Comparison of ENCODE assay signal across 9 mouse cellular contexts in the genomic region with DNA sequence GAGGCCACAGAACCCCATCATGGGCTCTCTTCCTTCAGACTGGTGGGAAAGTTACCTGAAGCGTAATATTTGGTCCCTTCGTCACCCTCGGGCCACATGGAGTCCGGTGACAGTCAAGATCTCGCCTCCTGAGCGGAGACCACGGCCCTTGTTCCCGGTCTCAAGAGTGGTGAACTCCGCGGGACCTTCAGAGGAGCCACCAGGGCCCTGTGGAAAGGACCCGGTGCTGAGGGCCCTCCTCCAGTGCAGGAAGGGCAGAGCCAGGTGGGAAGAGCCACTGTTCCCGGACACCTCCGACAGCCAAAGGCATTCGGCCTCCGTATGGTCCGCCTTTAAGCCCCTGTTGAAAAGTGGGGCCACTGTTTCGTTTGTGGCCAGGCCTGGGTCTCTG. TPM values are rescaled to one million over a fixed set of nuclear protein-coding genes. Genes with fewer than 3 reads are reported as not detected.
DNase-seq lines count a peak whose midpoint lies in the region; ATAC-seq lines count a peak whose summit lies in the region.
"Had no signal": no experiment of that assay in that cellular context is flagged by ENCODE, and none has a peak within 500 bp of the region (broad histone marks: within the 10 kb centered on the region; RNA-seq: fewer than 3 reads in every experiment).

No protein-coding gene starts in this region.

- no peaks in the 10 kb centered on the region for H3K9me3 ChIP-seq in lung, embryonic 15.5 days
- H3K9me3 ChIP-seq in forebrain, embryonic 13.5 days (replicated peaks) = no peaks in the 10 kb centered on the region
- no peaks in the 10 kb centered on the region for H3K9me3 ChIP-seq in limb, embryonic 13.5 days
- no peaks in the 10 kb centered on the region for H3K9me3 ChIP-seq in stomach, embryonic 14.5 days (ENCODE audit: control insufficient read depth, low read depth, low read length)

- WGBS in lung, embryonic 15.5 days = 6% methylated on average over 17 of the region's 17 CpGs
- 3% methylated on average over 17 of the region's 17 CpGs for WGBS in forebrain, embryonic 13.5 days
- 3% methylated on average over 17 of the region's 17 CpGs for WGBS in limb, embryonic 13.5 days
- 10% methylated on average over 17 of the region's 17 CpGs for WGBS in stomach, embryonic 14.5 days

- H3K4me1 ChIP-seq in lung, embryonic 15.5 days = peaks cover 6% of the 10 kb centered on the region
- peaks cover 14% of the 10 kb centered on the region for H3K4me1 ChIP-seq in forebrain, embryonic 13.5 days
- H3K4me1 ChIP-seq in limb, embryonic 13.5 days = peaks cover 13% of the 10 kb centered on the region; the same call in 1 of the 2 replicates
- H3K4me1 ChIP-seq in stomach, embryonic 14.5 days (ENCODE audit: control insufficient read depth, insufficient read depth, low read length) = peaks cover 6% of the 10 kb centered on the region; the same call in 1 of the 2 replicates

- no peak overlapping the region for H3K27ac ChIP-seq in lung, embryonic 15.5 days
- H3K27ac ChIP-seq in forebrain, embryonic 13.5 days = no peak overlapping the region
- H3K27ac ChIP-seq in limb, embryonic 13.5 days = no peak overlapping the region
- H3K27ac ChIP-seq in stomach, embryonic 14.5 days (ENCODE audit: low read length) = no peak overlapping the region

- H3K9ac ChIP-seq in lung, embryonic 15.5 days = peak overlapping the region; percentile 72
- peak overlapping the region; percentile 78 for H3K9ac ChIP-seq in forebrain, embryonic 13.5 days
- H3K9ac ChIP-seq in limb, embryonic 13.5 days = peak overlapping the region; percentile 78
- peak overlapping the region; percentile 61; the same call in 1 of the 2 replicates for H3K9ac ChIP-seq in stomach, embryonic 14.5 days (replicated peaks; ENCODE audit: low read depth, low read length)

- peak; percentile 67; the same call in 1 of the 2 replicates for ATAC-seq in lung, embryonic 15.5 days (ENCODE audit: borderline replicate concordance, extremely low read depth, low FRiP score, low TSS enrichment)
- no peak for ATAC-seq in forebrain, embryonic 13.5 days
- no peak for ATAC-seq in limb, embryonic 13.5 days (ENCODE audit: low FRiP score, low read depth)
- ATAC-seq in stomach, embryonic 14.5 days (ENCODE audit: insufficient number of reproducible peaks, insufficient read depth, low FRiP score, low read depth) = peak; percentile 46; the same call in 1 of the 2 replicates

- DNase-seq in lung, postnatal 10 days = no peak
- DNase-seq in ovary, postnatal 10 days (ENCODE audit: low spot score) = no peak
- DNase-seq in gastrocnemius, postnatal 25 days = no peak

- peak overlapping the region; percentile 97 for H3K4me2 ChIP-seq in lung, embryonic 15.5 days
- H3K4me2 ChIP-seq in forebrain, embryonic 13.5 days = peak overlapping the region; percentile 99
- H3K4me2 ChIP-seq in limb, embryonic 13.5 days (replicated peaks) = peak overlapping the region; percentile 94
- H3K4me2 ChIP-seq in stomach, embryonic 14.5 days (replicated peaks; ENCODE audit: low read depth, low read length) = peak overlapping the region; percentile 96

- no peaks in the 10 kb centered on the region for H3K36me3 ChIP-seq in lung, embryonic 15.5 days
- no peaks in the 10 kb centered on the region for H3K36me3 ChIP-seq in forebrain, embryonic 13.5 days (ENCODE audit: poor library complexity, severe bottlenecking)
- H3K36me3 ChIP-seq in limb, embryonic 13.5 days = no peaks in the 10 kb centered on the region
- H3K36me3 ChIP-seq in stomach, embryonic 14.5 days (ENCODE audit: control insufficient read depth, insufficient read depth, low read length) = no peaks in the 10 kb centered on the region

- peak overlapping the region; percentile 57 for H3K4me3 ChIP-seq in lung, embryonic 15.5 days
- H3K4me3 ChIP-seq in forebrain, embryonic 13.5 days = peak overlapping the region; percentile 60
- peak overlapping the region; percentile 58 for H3K4me3 ChIP-seq in limb, embryonic 13.5 days
- peak overlapping the region; percentile 55 for H3K4me3 ChIP-seq in stomach, embryonic 14.5 days (ENCODE audit: low read depth, low read length)

- peaks cover 37% of the 10 kb centered on the region; the same call in 1 of the 2 replicates for H3K27me3 ChIP-seq in lung, embryonic 15.5 days
- H3K27me3 ChIP-seq in forebrain, embryonic 13.5 days = peaks cover 68% of the 10 kb centered on the region
- peaks cover 59% of the 10 kb centered on the region for H3K27me3 ChIP-seq in limb, embryonic 13.5 days
- H3K27me3 ChIP-seq in stomach, embryonic 14.5 days (ENCODE audit: control insufficient read depth, insufficient read depth, low read length) = peaks cover 9% of the 10 kb centered on the region

RNA-seq across cellular contexts. Expression of a gene that starts 0.8 kb away (rescaled TPM):
- polyA plus RNA-seq in lung, embryonic 15.5 days (2015; fragmentation: Nextera tagmentation; extraction: Ambion mirVana) = 0.09 and 0.32 TPM in 2 replicates
- polyA plus RNA-seq in forebrain, embryonic 13.5 days (2015; fragmentation: Nextera tagmentation; extraction: Ambion mirVana) = 0.09 TPM in 1 of 2 replicates, not detected in the other
- 0.37 and 0.38 TPM in 2 replicates for polyA plus RNA-seq in limb, embryonic 13.5 days (2015; fragmentation: Nextera tagmentation; extraction: Ambion mirVana)
- not detected in 2 replicates for polyA plus RNA-seq in stomach, embryonic 14.5 days (2014; fragmentation: Nextera tagmentation; extraction: Ambion mirVana)
- not detected for total RNA-seq in gastrocnemius, postnatal 25 days (2021)
- total RNA-seq: adrenal gland, adult 2 months had no signal
- polyA plus RNA-seq: adrenal gland, adult 2 months; large intestine, adult 2 months had no signal

RNA-seq across cellular contexts. Expression of a gene that starts 27.7 kb away (rescaled TPM):
- 11.2 and 36.4 TPM in 2 replicates for polyA plus RNA-seq in lung, embryonic 15.5 days (2015; fragmentation: Nextera tagmentation; extraction: Ambion mirVana)
- not detected in 2 replicates for polyA plus RNA-seq in forebrain, embryonic 13.5 days (2015; fragmentation: Nextera tagmentation; extraction: Ambion mirVana)
- 0.98 and 1.1 TPM in 2 replicates for polyA plus RNA-seq in limb, embryonic 13.5 days (2015; fragmentation: Nextera tagmentation; extraction: Ambion mirVana)
- polyA plus RNA-seq in stomach, embryonic 14.5 days (2014; fragmentation: Nextera tagmentation; extraction: Ambion mirVana) = 0.15 and 0.75 TPM in 2 replicates
- not detected for total RNA-seq in gastrocnemius, postnatal 25 days (2021)

RNA-seq across cellular contexts. Expression of a gene that starts 36.9 kb away (rescaled TPM):
- 11.6 and 13.3 TPM in 2 replicates for polyA plus RNA-seq in lung, embryonic 15.5 days (2015; fragmentation: Nextera tagmentation; extraction: Ambion mirVana)
- polyA plus RNA-seq in forebrain, embryonic 13.5 days (2015; fragmentation: Nextera tagmentation; extraction: Ambion mirVana) = 25.4 and 29.2 TPM in 2 replicates
- 18.3 and 20.2 TPM in 2 replicates for polyA plus RNA-seq in limb, embryonic 13.5 days (2015; fragmentation: Nextera tagmentation; extraction: Ambion mirVana)
- polyA plus RNA-seq in stomach, embryonic 14.5 days (2014; fragmentation: Nextera tagmentation; extraction: Ambion mirVana) = 16.5 and 16.8 TPM in 2 replicates
- total RNA-seq in gastrocnemius, postnatal 25 days (2021) = under 1 TPM; 0.26 to 0.54 TPM

RNA-seq across cellular contexts. Expression of a gene that starts 53.6 kb away (rescaled TPM):
- 8.1 and 8.2 TPM in 2 replicates for polyA plus RNA-seq in lung, embryonic 15.5 days (2015; fragmentation: Nextera tagmentation; extraction: Ambion mirVana)
- 2.8 and 10.7 TPM in 2 replicates for polyA plus RNA-seq in forebrain, embryonic 13.5 days (2015; fragmentation: Nextera tagmentation; extraction: Ambion mirVana)
- 8.8 and 11.8 TPM in 2 replicates for polyA plus RNA-seq in limb, embryonic 13.5 days (2015; fragmentation: Nextera tagmentation; extraction: Ambion mirVana)
- 10.3 and 12.7 TPM in 2 replicates for polyA plus RNA-seq in stomach, embryonic 14.5 days (2014; fragmentation: Nextera tagmentation; extraction: Ambion mirVana)
- 1 to 10 TPM; 2.9 to 7.7 TPM for total RNA-seq in gastrocnemius, postnatal 25 days (2021)

RNA-seq across cellular contexts. Expression of a gene that starts 53.9 kb away (rescaled TPM):
- polyA plus RNA-seq in lung, embryonic 15.5 days (2015; fragmentation: Nextera tagmentation; extraction: Ambion mirVana) = 7.0 and 7.4 TPM in 2 replicates
- polyA plus RNA-seq in forebrain, embryonic 13.5 days (2015; fragmentation: Nextera tagmentation; extraction: Ambion mirVana) = 7.5 and 10.3 TPM in 2 replicates
- polyA plus RNA-seq in limb, embryonic 13.5 days (2015; fragmentation: Nextera tagmentation; extraction: Ambion mirVana) = 14.4 and 16.2 TPM in 2 replicates
- 7.0 and 7.5 TPM in 2 replicates for polyA plus RNA-seq in stomach, embryonic 14.5 days (2014; fragmentation: Nextera tagmentation; extraction: Ambion mirVana)
- total RNA-seq in gastrocnemius, postnatal 25 days (2021) = 10 to 100 TPM; 13.9 to 29.0 TPM

Comparison
In these comparisons a context has a peak if more than half of its experiments do, and no peak if none do; other contexts are left out.
1. ATAC-seq: peak in lung, embryonic 15.5 days (single experiment) and stomach, embryonic 14.5 days (single experiment); none in forebrain, embryonic 13.5 days (single experiment) and limb, embryonic 13.5 days (single experiment).
2. Peak in every context shown above with its lines, with median percentiles within 50 percentile points of each other: H3K4me2 ChIP-seq, H3K4me3 ChIP-seq and H3K9ac ChIP-seq.